Mouse (Mus musculus): ENCODE results near the gene Rad51d. TPM values are rescaled to one million over a fixed set of nuclear protein-coding genes. Genes with fewer than 3 reads are reported as not detected.

The Rad51d gene
- polyA plus RNA-seq, 1 experiment from 2014 or later = 14.3 TPM

DNA sequence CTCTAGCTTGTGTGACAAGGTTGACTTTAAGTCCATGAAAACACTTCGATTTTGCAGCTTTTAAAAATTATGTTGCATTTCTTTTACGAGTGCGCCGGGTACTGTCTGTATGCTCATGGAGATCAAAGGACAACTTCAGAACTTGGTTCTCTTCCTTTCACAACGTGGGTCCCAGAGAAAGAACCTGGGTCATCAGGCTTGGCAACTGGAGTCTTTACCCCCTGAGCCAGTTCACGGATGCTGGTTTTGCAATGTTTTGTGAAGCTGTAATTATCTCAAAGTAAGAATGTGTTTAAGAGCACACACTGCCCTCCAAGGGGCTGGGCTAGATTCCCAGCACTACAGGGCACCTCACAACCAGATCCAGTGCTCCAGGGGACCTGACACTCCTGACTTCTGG lies 36.3 kb downstream of the Rad51d start:
- no peak for ATAC-seq (ENCODE audit: insufficient number of reproducible peaks, low FRiP score, low TSS enrichment, low read depth)
- WGBS = 71% methylated on average over 6 of the region's 6 CpGs
- no peaks in the 10 kb centered on the region for H3K27me3 ChIP-seq

DNA sequence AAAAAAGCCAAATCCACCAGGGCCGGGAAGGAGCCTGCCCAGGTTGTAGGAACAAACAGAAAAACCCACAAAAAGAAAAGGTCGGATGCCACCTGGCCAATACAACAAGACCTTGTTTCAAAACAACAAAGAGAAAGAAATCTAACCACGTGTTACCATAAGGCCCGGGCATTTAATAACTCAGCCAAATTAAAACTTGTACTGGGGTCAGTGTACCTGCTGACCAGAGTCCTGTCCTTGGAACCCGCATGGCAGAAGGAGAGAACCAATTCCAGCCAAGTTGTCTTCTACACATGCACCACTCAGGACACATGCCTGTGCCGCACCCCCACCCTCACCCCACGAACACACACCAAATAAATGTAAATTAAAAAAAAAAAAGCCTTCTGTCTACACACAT lies 37.5 kb downstream of the Rad51d start:
- Histone ChIP-seq H3K4me3 (replicated peaks) (no peak overlapping the region), H3K9me3 (replicated peaks) (no peaks in the 10 kb centered on the region), H3K4me1 (no peaks in the 10 kb centered on the region), H3K4me2 (replicated peaks) (no peak overlapping the region), H3K9ac (no peak overlapping the region), H3K36me3 (no peaks in the 10 kb centered on the region), H3K27ac (replicated peaks) (no peak overlapping the region), H3K27me3 (no peaks in the 10 kb centered on the region)
- no peak for ATAC-seq (ENCODE audit: insufficient number of reproducible peaks, low FRiP score, low TSS enrichment, low read depth)
- 84% methylated on average over 7 of the region's 7 CpGs for WGBS

More for the DNA sequence above, 36.3 kb downstream of the Rad51d start:
- Histone ChIP-seq H3K9ac (no peak overlapping the region), H3K4me2 (replicated peaks) (no peak overlapping the region), H3K27ac (replicated peaks) (no peak overlapping the region), H3K9me3 (replicated peaks) (no peaks in the 10 kb centered on the region), H3K36me3 (no peaks in the 10 kb centered on the region), H3K4me1 (no peaks in the 10 kb centered on the region), H3K4me3 (replicated peaks) (no peak overlapping the region)

DNA sequence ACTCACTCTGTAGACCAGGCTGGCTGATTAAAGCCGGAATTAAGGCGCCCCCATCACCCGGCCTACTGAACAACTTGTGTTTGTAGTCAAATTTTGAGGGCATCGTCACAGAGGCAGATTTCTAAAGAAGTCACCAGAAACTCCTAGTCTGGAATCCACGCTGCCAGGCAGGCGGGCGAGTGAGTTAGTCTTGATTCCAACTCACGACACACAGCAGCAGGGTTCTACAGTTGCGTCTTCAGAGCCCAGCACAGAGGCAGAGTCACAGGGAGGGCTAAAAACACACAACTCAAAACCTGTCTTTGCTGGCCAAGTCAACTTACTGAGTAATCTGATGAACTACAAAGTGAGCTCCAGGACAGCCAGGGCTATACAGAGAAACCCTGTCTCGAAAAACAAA lies 37.9 kb downstream of the Rad51d start:
- H3K4me1 ChIP-seq = no peaks in the 10 kb centered on the region
- no peak overlapping the region for H3K4me3 ChIP-seq (replicated peaks)
- no peak overlapping the region for H3K4me2 ChIP-seq (replicated peaks)
- no peaks in the 10 kb centered on the region for H3K27me3 ChIP-seq
- no peak overlapping the region for H3K27ac ChIP-seq (replicated peaks)
- H3K36me3 ChIP-seq = no peaks in the 10 kb centered on the region
- no peaks in the 10 kb centered on the region for H3K9me3 ChIP-seq (replicated peaks)
- ATAC-seq (ENCODE audit: insufficient number of reproducible peaks, low FRiP score, low TSS enrichment, low read depth) = no peak
- WGBS = 84% methylated on average over 10 of the region's 10 CpGs
- H3K9ac ChIP-seq = no peak overlapping the region

DNA sequence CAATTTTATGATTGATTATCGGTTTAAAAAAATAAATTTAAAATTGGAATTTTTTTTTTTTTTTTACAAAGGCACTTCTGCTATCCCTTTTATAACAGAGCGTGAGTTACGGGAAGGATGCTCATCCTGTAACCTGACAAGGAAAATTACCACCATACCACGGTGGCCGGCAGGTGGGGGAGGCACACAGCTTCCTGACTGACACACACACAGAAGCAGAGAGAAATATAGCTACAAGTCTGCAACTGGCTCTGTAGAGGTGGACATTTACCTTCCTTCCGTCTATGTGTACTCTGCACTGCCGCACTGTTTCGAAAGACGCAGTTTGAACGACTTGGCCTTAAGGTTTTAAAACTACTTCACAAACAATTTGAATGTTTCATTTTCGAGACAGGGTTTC lies 38.3 kb downstream of the Rad51d start:
- WGBS = 81% methylated on average over 11 of the region's 11 CpGs

DNA sequence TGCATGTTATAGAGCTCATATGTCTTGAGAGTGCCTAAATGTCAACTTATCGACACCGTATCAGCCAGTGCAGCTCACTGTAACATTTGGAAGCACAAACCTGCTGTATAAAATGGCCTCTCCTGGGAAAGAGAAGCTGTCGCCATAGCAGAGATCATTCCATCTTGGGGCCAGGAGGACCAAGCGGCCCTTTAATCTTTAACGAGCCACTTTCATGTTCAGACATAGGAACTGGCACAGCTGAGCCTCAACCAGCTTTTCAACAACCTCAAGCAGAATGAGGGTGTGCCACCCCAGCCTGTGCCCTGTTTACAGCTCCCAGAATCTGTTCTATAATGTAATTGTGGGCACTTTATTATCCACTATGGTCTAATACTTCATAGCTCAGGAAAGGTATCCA lies 40.2 kb downstream of the Rad51d start:
- H3K4me3 ChIP-seq (replicated peaks) = no peak overlapping the region
- H3K4me2 ChIP-seq (replicated peaks) = no peak overlapping the region
- ATAC-seq (ENCODE audit: insufficient number of reproducible peaks, low FRiP score, low TSS enrichment, low read depth) = no peak
- H3K9me3 ChIP-seq (replicated peaks) = no peaks in the 10 kb centered on the region
- H3K27ac ChIP-seq (replicated peaks) = no peak overlapping the region
- H3K27me3 ChIP-seq = no peaks in the 10 kb centered on the region
- H3K4me1 ChIP-seq = peaks cover 5% of the 10 kb centered on the region; the same call in 1 of the 2 replicates
- H3K9ac ChIP-seq = no peak overlapping the region
- no peaks in the 10 kb centered on the region for H3K36me3 ChIP-seq
- WGBS = 47% methylated on average over 5 of the region's 5 CpGs

More for the DNA sequence above, 38.3 kb downstream of the Rad51d start:
- no peak overlapping the region for H3K27ac ChIP-seq (replicated peaks)
- no peaks in the 10 kb centered on the region for H3K27me3 ChIP-seq
- H3K4me1 ChIP-seq = no peaks in the 10 kb centered on the region
- H3K36me3 ChIP-seq = no peaks in the 10 kb centered on the region
- H3K4me3 ChIP-seq (replicated peaks) = no peak overlapping the region
- no peak for ATAC-seq (ENCODE audit: insufficient number of reproducible peaks, low FRiP score, low TSS enrichment, low read depth)
- H3K4me2 ChIP-seq (replicated peaks) = no peak overlapping the region
- H3K9ac ChIP-seq = no peak overlapping the region
- no peaks in the 10 kb centered on the region for H3K9me3 ChIP-seq (replicated peaks)

DNA sequence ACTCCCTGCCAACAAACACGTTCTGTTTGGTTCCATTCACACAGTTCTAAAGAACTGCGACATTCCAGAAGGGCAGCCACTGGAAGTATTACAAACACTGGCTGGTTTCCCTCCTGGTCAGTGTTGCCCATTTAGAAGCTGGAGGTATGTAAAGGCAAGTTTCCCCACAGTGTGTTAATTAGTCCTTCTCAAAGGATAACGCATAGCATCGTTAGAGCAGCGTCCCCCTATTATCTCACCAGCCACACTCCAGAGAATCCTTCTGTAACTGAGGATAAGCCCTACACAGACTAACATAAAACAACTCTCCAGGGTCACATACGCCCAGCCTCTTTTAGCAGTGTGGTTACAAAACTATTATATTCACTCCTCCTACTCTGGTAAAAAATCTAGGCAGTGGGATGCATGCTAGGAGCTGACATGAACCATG lies 42.8 kb downstream of the Rad51d start:
- Histone ChIP-seq H3K27ac (replicated peaks) (no peak overlapping the region), H3K9me3 (replicated peaks) (no peaks in the 10 kb centered on the region), H3K36me3 (no peaks in the 10 kb centered on the region), H3K4me1 (peaks cover 5% of the 10 kb centered on the region; the same call in 1 of the 2 replicates), H3K4me3 (replicated peaks) (no peak overlapping the region), H3K27me3 (no peaks in the 10 kb centered on the region), H3K9ac (no peak overlapping the region), H3K4me2 (replicated peaks) (no peak overlapping the region)
- 43% methylated on average over 6 of the region's 6 CpGs for WGBS
- no peak for ATAC-seq (ENCODE audit: insufficient number of reproducible peaks, low FRiP score, low TSS enrichment, low read depth)

DNA sequence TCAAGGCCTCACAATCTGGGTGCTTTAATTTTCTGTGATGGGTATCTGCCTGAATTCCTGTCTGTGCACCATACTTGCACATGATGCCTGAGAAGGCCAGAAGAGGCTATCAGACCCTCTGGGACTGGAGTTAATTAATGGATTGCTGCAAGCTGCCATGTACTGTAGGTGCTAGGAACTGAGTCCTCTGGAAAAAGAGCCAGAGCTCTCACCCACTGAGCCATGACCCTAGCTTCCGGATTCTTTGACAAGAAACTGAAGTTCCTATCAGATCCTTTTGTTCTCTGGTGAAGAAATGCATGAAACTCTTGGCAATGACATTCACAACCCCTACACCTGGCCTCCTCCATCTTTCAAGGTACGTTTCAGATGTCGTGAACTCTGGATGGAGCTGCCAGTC lies 43.5 kb downstream of the Rad51d start:
- no peak overlapping the region for H3K4me3 ChIP-seq (replicated peaks)
- 78% methylated on average over 3 of the region's 3 CpGs for WGBS
- no peak for ATAC-seq (ENCODE audit: insufficient number of reproducible peaks, low FRiP score, low TSS enrichment, low read depth)
- H3K9ac ChIP-seq = no peak overlapping the region
- no peaks in the 10 kb centered on the region for H3K36me3 ChIP-seq
- H3K4me2 ChIP-seq (replicated peaks) = no peak overlapping the region
- H3K4me1 ChIP-seq = peaks cover 5% of the 10 kb centered on the region; the same call in 1 of the 2 replicates
- no peak overlapping the region for H3K27ac ChIP-seq (replicated peaks)
- H3K9me3 ChIP-seq (replicated peaks) = no peaks in the 10 kb centered on the region
- H3K27me3 ChIP-seq = no peaks in the 10 kb centered on the region

DNA sequence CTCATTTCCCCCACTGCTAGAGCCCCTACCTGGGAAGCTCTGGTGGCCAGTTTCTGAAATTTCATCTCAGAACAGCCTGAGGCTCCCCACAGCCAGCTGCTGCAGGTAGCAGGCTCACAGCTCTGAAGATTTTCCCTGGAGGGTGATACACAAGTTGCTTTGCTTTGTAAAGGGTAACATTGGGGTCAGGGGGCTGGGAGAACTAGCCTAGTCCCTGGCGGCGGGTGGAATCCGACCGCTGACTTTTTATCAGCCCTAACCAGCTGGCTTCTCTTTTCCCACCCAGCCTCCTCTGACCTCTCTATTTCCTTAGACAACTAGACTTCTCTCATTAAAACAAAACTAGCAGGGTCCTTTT lies 44.4 kb downstream of the Rad51d start:
- peaks cover 5% of the 10 kb centered on the region; the same call in 1 of the 2 replicates for H3K4me1 ChIP-seq
- WGBS = 20% methylated on average over 4 of the region's 4 CpGs
- peak overlapping the region; percentile 34 for H3K4me2 ChIP-seq (replicated peaks)
- no peak; the same call in 1 of the 2 replicates for ATAC-seq (ENCODE audit: insufficient number of reproducible peaks, low FRiP score, low TSS enrichment, low read depth)
- no peak overlapping the region for H3K9ac ChIP-seq
- H3K27me3 ChIP-seq = no peaks in the 10 kb centered on the region
- H3K4me3 ChIP-seq (replicated peaks) = peak overlapping the region; percentile 8; the same call in 1 of the 2 replicates
- no peaks in the 10 kb centered on the region for H3K9me3 ChIP-seq (replicated peaks)
- peak overlapping the region; percentile 28; the same call in 1 of the 2 replicates for H3K27ac ChIP-seq (replicated peaks)
- no peaks in the 10 kb centered on the region for H3K36me3 ChIP-seq

DNA sequence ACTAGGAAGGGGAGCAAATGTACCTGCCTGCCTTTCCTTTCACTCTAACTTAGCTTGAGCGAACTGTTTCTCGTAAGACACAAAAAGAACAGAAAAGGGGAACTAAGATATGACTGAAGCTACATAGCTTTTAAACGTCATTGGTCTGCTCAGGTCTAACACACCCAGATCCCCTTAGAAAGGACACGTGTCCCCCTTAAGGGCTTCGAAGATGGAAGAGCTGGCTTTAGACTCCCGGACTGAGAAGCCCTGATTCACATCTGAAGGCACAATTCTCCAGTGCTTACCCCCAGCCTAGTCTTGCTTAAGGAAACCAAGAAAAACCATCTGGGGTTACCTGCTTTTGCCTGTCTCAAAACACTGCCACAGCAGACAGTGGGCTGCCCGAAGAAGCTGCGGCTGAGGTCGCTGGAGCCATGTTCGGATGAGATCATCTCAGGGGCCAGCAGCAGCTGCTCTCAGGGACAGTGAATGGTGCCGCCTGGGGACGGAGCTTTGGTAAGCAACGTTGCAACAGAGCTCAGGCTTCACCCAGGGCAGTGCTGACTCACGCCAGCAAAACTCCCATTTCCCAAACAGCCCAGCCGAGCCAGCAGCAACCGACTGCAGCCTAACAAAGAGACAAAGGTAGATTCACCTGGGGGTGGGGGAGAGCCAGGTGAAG lies 44.9 kb downstream of the Rad51d start:
- H3K4me1 ChIP-seq = peaks cover 5% of the 10 kb centered on the region; the same call in 1 of the 2 replicates
- H3K27ac ChIP-seq (replicated peaks) = peak overlapping the region; percentile 28
- WGBS = 22% methylated on average over 16 of the region's 16 CpGs
- H3K36me3 ChIP-seq = no peaks in the 10 kb centered on the region
- ATAC-seq (ENCODE audit: insufficient number of reproducible peaks, low FRiP score, low TSS enrichment, low read depth) = peak; percentile 71
- H3K4me2 ChIP-seq (replicated peaks) = peak overlapping the region; percentile 34
- no peaks in the 10 kb centered on the region for H3K9me3 ChIP-seq (replicated peaks)
- no peaks in the 10 kb centered on the region for H3K27me3 ChIP-seq
- no peak overlapping the region for H3K9ac ChIP-seq
- peak overlapping the region; percentile 8; the same call in 1 of the 2 replicates for H3K4me3 ChIP-seq (replicated peaks)

DNA sequence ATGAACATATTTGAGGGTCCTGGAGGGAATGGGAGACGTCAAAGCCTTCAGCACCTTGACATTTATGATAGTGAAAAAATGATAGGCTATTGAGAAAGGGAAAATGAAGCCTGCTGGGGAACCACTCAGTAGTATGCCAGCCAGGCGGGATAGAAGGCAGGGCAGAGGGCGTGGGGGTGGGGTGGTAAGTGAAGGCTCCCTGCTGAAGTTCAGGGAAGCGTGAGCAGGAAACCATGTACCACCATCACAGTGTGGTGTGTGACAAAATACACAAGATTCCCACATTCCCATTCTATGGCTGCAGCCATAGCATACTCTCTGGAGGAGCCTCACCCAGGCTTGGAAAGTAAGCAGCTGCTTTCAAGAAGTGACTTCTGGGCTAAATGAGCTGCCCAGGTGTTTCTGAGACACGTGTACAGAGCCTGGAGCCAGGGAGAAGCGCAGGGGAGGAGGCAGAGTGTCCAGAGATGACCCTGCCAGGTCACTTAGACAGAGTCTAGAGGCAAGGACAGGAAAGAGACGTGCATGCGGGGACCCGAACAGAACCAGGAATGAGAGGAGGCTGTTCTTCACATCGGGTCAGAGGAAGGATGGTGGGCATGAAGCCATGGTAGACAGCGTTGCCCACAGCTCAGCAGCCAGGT lies 45.5 kb downstream of the Rad51d start:
- no peak overlapping the region for H3K4me3 ChIP-seq (replicated peaks)
- ATAC-seq (ENCODE audit: insufficient number of reproducible peaks, low FRiP score, low TSS enrichment, low read depth) = no peak
- H3K9me3 ChIP-seq (replicated peaks) = no peaks in the 10 kb centered on the region
- no peaks in the 10 kb centered on the region for H3K36me3 ChIP-seq
- H3K4me2 ChIP-seq (replicated peaks) = no peak overlapping the region
- no peaks in the 10 kb centered on the region for H3K27me3 ChIP-seq
- no peak overlapping the region for H3K9ac ChIP-seq
- WGBS = 60% methylated on average over 11 of the region's 11 CpGs
- peak overlapping the region; percentile 28; the same call in 1 of the 2 replicates for H3K27ac ChIP-seq (replicated peaks)
- peaks cover 5% of the 10 kb centered on the region; the same call in 1 of the 2 replicates for H3K4me1 ChIP-seq

DNA sequence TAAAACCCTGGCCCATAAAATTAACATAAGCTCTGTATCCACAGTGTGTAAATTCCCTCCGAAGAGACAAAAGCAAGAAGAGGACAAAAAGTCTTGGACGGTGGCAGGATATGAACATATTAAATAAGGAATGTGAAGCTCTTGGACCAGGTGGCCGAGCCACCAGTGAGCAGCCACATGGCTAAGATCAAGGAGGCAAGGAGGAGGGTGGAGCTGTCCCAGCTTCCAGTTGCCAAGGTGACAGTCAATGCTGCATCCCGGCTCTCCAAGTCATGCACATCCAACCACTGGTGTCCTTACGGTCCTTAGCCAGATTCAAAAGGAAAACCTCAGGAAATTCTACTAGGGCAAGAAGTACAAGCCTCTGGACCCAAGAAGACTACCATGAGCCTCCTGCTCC lies 51.9 kb downstream of the Rad51d start:
- H3K4me3 ChIP-seq (replicated peaks) = no peak overlapping the region
- H3K36me3 ChIP-seq = no peaks in the 10 kb centered on the region
- no peak for ATAC-seq (ENCODE audit: insufficient number of reproducible peaks, low FRiP score, low TSS enrichment, low read depth)
- no peak overlapping the region for H3K9ac ChIP-seq
- H3K27me3 ChIP-seq = no peaks in the 10 kb centered on the region
- WGBS = 43% methylated on average over 5 of the region's 5 CpGs
- no peak overlapping the region for H3K4me2 ChIP-seq (replicated peaks)
- peaks cover 15% of the 10 kb centered on the region for H3K4me1 ChIP-seq
- no peaks in the 10 kb centered on the region for H3K9me3 ChIP-seq (replicated peaks)
- no peak overlapping the region for H3K27ac ChIP-seq (replicated peaks)

Data from embryonic facial prominence, embryonic 15.5 days (tissue).